Mouse (Mus musculus): ENCODE results near the gene Eaf2.

- no peak for TF ChIP-seq POLR2A (IDR thresholded peaks at IDR 0.05; ENCODE audit: low read depth, low read length)
- TF ChIP-seq CTCF (IDR thresholded peaks at IDR 0.05; ENCODE audit: borderline replicate concordance, insufficient read depth, low read length), result no peak
Observed at GRCm38 (mm10) chr16:36784594-36785313, 90.0 kb downstream of the Eaf2 start, which contains the start of gene Slc15a2.
